Mouse (Mus musculus): ENCODE measurements around the gene Mob1b. TPM values are rescaled to one million over a fixed set of nuclear protein-coding genes. Genes with fewer than 3 reads are reported as not detected.

Mob1b gene
- total and polyA plus RNA-seq, 3 experiments: 12.2 to 14.0 TPM; not detected in 1

GRCm38 (mm10) chr5:88678929-88679328, 41.7 kb upstream of the Mob1b start:
- H3K36me3 ChIP-seq (ENCODE audit: control insufficient read depth in 1 of 2, insufficient read depth in 2 of 2, low read length in 2 of 2): peaks cover 0 to 19% of the 10 kb centered on the region in 2 experiments; a peak in 2 of 4 replicates
- no peak for TF ChIP-seq USF2 (IDR thresholded peaks at IDR 0.05; ENCODE audit: borderline replicate concordance in 1 of 2, insufficient read depth in 1 of 2, low read depth in 1 of 2, low read length in 2 of 2)
- no peak for TF ChIP-seq ZKSCAN1 (IDR thresholded peaks at IDR 0.05; ENCODE audit: low read depth, low read length)
- TF ChIP-seq ELF1 (IDR thresholded peaks at IDR 0.05; ENCODE audit: low read depth, low read length): 0 out of 2 replicates have a peak, but pooled peaks have one; percentile 9
- TF ChIP-seq GATA1 (IDR thresholded peaks at IDR 0.05; ENCODE audit: low read depth, low read length): peak; percentile 41; the same call in 1 of the 2 replicates
- TF ChIP-seq KAT2A (conservative IDR thresholded peaks at IDR 0.05; ENCODE audit: low read depth, low read length): no peak
- H3K9ac ChIP-seq (ENCODE audit: control insufficient read depth, low read depth, low read length, poor library complexity, severe bottlenecking): peak overlapping the region; percentile 14
- peaks cover 17% of the 10 kb centered on the region for H3K79me2 ChIP-seq (ENCODE audit: control insufficient read depth, insufficient read depth, low read length, poor library complexity)
- DNase-seq (ENCODE audit: low read depth, low spot score): peak; percentile 51
- no peaks in the 10 kb centered on the region for H3K9me3 ChIP-seq (replicated peaks; ENCODE audit: insufficient read depth, low read length)
- H3K4me3 ChIP-seq (ENCODE audit: control insufficient read depth in 1 of 2, insufficient read depth in 1 of 2, low read depth in 2 of 2, low read length in 2 of 2): no peak overlapping the region; a peak in 1 of 4 replicates
- H3K4me1 ChIP-seq (ENCODE audit: control insufficient read depth in 1 of 2, insufficient read depth in 2 of 2, low read length in 2 of 2): peaks cover 5 to 15% of the 10 kb centered on the region in 2 experiments
- no peak overlapping the region for H3K27ac ChIP-seq (ENCODE audit: control insufficient read depth, low read depth, low read length)
- no peaks in the 10 kb centered on the region for H3K27me3 ChIP-seq (ENCODE audit: control insufficient read depth in 1 of 2, insufficient read depth in 2 of 2, low read length in 2 of 2)

- Histone ChIP-seq H3K79me2 (ENCODE audit: control insufficient read depth, insufficient read depth, low read length, poor library complexity) (peaks cover 16% of the 10 kb centered on the region), H3K9ac (ENCODE audit: control insufficient read depth, low read depth, low read length, poor library complexity, severe bottlenecking) (no peak overlapping the region), H3K4me3 (ENCODE audit: control insufficient read depth in 1 of 2, insufficient read depth in 1 of 2, low read depth in 2 of 2, low read length in 2 of 2) (no peak overlapping the region), H3K27me3 (ENCODE audit: control insufficient read depth in 1 of 2, insufficient read depth in 2 of 2, low read length in 2 of 2) (no peaks in the 10 kb centered on the region), H3K4me1 (ENCODE audit: control insufficient read depth in 1 of 2, insufficient read depth in 2 of 2, low read length in 2 of 2) (peaks cover 5 to 14% of the 10 kb centered on the region in 2 experiments), H3K9me3 (replicated peaks; ENCODE audit: insufficient read depth, low read length) (no peaks in the 10 kb centered on the region), H3K27ac (ENCODE audit: control insufficient read depth, low read depth, low read length) (no peak overlapping the region), H3K36me3 (ENCODE audit: control insufficient read depth in 1 of 2, insufficient read depth in 2 of 2, low read length in 2 of 2) (peaks cover 0 to 15% of the 10 kb centered on the region in 2 experiments; a peak in 2 of 4 replicates)
- no peak for DNase-seq (ENCODE audit: low read depth, low spot score)
- no peak for TF ChIP-seq TAL1 (IDR thresholded peaks at IDR 0.05; ENCODE audit: low read length)
- TF ChIP-seq HCFC1 (IDR thresholded peaks at IDR 0.05; ENCODE audit: low read depth, low read length): no peak
- TF ChIP-seq ZMIZ1 (IDR thresholded peaks at IDR 0.05; ENCODE audit: low read depth, low read length): no peak
- no peak for TF ChIP-seq MYB (IDR thresholded peaks at IDR 0.05; ENCODE audit: low read depth, low read length)
- no peak for TF ChIP-seq CHD2 (IDR thresholded peaks at IDR 0.05; ENCODE audit: low read length)
- no peak for TF ChIP-seq RCOR1 (IDR thresholded peaks at IDR 0.05; ENCODE audit: low read depth, low read length)
- no peak for TF ChIP-seq EP300 (IDR thresholded peaks at IDR 0.05; ENCODE audit: low read depth in 1 of 2, low read length in 2 of 2)
- TF ChIP-seq ZNF384 (IDR thresholded peaks at IDR 0.05; ENCODE audit: low read depth, low read length): no peak
- no peak for TF ChIP-seq ELF1 (IDR thresholded peaks at IDR 0.05; ENCODE audit: low read depth, low read length)
- no peak for TF ChIP-seq GATA1 (IDR thresholded peaks at IDR 0.05; ENCODE audit: low read depth, low read length)
- TF ChIP-seq NELFE (IDR thresholded peaks at IDR 0.05; ENCODE audit: low read depth, low read length): no peak
- no peak for TF ChIP-seq E2F4 (IDR thresholded peaks at IDR 0.05; ENCODE audit: borderline replicate concordance, low read depth, low read length)
- no peak for TF ChIP-seq USF2 (IDR thresholded peaks at IDR 0.05; ENCODE audit: borderline replicate concordance in 1 of 2, insufficient read depth in 1 of 2, low read depth in 1 of 2, low read length in 2 of 2)
- TF ChIP-seq MAZ (IDR thresholded peaks at IDR 0.05; ENCODE audit: low read depth, low read length): no peak
- no peak for TF ChIP-seq SMC3 (IDR thresholded peaks at IDR 0.05; ENCODE audit: low read depth, low read length)
- no peak for TF ChIP-seq ZKSCAN1 (IDR thresholded peaks at IDR 0.05; ENCODE audit: low read depth, low read length)
- no peak for TF ChIP-seq JUND (IDR thresholded peaks at IDR 0.05; ENCODE audit: low read depth, low read length)
- no peak for TF ChIP-seq MYC (IDR thresholded peaks at IDR 0.05; ENCODE audit: low read depth, low read length)
- TF ChIP-seq UBTF (IDR thresholded peaks at IDR 0.05; ENCODE audit: borderline replicate concordance, insufficient read depth, low read depth, low read length): no peak
These were observed 41.3 kb upstream of the Mob1b start for GRCm38 (mm10) chr5:88679341-88679740.

All from MEL (cell line).